Mouse (Mus musculus) spleen, postnatal 10 days (tissue): Measurements from ENCODE around the gene Olfr476.
"Not testable (repeated sequence)": the region's sequence is repeated elsewhere in the genome, so short reads cannot be mapped to it uniquely, and the experiment has no call there.

Experiments
- DNase-seq, 2 experiments: peaks; one replicate each; pipeline ENCODE4 v3.0.0; 2021 to 2022; ENCODE audit warnings: low spot score in 2 of 2

Olfr476 gene

DNA sequence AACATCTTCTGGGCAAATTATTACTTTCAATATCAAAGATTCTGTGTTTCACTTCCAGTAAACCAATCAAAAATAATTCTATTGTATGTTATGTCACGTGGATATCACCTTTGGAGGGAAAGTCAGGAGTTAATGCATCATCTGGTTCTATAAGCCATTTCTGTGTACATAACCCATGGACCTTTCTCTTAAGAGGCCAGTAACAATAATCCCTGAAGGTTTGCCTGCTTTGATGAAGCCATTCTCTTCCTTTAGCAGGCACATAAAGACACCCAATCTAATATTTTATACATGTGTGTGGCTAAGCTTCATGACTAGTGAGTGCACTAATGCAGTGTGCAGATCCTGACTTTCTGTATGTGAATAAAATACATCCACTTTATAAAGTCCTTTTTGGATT lies at the start of gene Olfr476:
Gene Olfr476, plus strand, starts transcription at position 301 of the 400 bp plus-strand sequence.
- DNase-seq, result no peak

DNA sequence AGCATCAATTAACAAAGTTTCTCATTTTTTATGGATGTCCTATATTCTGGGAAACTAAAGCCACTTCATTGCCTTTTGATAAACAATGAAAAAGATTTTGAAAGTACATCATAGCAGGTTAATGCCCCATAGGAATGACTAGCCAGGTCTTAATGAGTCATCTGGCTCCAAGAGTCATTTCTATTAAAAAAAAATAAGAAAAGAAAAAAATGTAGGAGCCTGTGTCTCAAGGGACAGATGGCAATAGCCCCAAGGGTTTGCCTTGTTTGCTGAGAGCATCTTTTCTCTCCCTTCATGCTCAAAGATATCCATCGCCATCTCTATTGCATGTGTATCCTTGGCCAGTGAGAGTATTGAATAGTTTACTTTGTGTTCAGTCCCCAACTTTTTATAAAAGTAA lies 34.5 kb upstream of the Olfr476 start, which contains the start of gene Olfr473:
Gene Olfr473, plus strand, starts transcription at position 301 of the 400 bp plus-strand sequence.
- no peak for DNase-seq

DNA sequence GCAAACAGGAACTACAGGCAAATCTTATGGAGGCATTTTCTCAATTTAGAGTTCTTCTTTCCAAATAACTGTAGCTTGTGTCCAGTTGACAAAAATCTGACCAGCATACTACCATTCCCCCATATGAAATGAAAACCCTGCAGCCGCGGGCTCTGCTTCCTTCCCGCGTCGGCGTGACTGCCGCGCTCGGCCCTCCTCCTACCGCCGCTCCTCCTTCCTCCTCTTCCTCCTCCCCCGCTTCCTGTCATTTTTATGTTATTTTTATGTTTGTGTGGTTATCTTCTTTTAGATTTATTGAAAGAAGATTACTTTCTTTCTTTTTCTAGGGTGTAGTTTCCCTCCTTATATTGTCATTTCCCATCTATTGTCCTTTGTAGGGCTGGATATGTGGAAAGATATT lies 12.1 kb upstream of the Olfr476 start:
- DNase-seq, result not testable (repeated sequence)

DNA sequence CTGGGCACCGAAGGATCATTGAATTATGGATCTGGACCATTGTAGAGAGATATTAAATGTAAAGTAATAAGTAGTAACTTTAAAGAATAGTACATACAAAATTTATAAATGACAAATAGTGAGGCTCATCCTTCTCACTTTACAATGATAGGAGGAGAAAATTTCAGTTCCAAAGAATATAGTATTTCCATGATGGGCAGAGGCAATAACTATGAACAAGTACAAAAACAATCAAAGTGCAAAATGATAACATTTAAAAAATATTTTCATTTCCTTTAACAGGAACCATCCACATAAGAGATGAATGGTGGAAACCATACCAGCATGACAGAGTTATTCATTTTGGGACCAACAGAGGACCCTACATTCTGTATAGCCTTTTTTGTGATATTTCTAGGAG lies 10.3 kb upstream of the Olfr476 start, which contains the start of gene Olfr474:
Gene Olfr474, plus strand, starts transcription at position 301 of the 400 bp plus-strand sequence.
- no peak for DNase-seq

DNA sequence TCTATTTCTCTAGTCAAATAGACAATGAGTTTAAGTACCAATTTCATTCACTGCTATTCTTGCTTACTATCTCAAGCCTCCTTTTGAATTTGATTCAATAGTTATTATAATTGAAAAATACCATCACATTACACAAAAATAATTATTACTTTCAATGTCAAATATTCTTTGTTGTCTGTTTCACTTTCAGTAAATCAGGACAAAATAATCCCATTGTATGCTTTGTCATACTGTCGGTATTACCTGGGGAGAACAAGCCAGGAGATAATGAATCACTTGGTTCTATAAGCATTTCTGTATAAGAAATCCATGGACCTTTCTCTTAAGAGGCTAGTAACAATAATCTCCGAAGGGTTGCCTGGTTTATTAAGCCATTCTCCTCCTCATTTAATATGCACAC lies 21.8 kb downstream of the Olfr476 start, which contains the start of gene Olfr477:
Gene Olfr477, plus strand, starts transcription at position 301 of the 400 bp plus-strand sequence.
- DNase-seq, result no peak

DNA sequence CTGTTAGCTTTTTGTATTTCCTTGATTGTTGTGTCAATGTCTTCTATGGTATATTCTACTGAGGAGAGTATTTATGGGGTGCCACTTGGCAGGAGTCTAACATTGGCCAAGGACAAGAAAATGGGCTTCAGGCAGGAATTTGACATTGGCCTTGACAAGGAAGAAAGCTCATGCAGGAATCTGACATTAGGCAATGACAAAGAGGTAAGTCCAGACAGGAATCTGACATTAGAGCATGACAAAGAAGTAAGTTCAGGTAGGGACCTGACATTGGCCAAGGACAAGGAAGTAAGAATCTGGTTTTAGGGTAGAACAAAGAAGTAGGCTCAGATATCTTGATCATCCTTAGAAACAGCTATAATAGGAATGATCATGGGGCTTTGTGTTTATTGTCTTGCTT lies 49.7 kb downstream of the Olfr476 start:
- DNase-seq, result not testable (repeated sequence)
